Mouse (Mus musculus): ENCODE data around the gene Igf2bp3.
A peak's percentile ranks its signal among the peaks of the same experiment; 100 is the strongest.

The Igf2bp3 gene

GRCm38 (mm10) chr6:49057053-49058021 is 157.4 kb downstream of the Igf2bp3 start:
- peak; percentile 80 for DNase-seq

DNA sequence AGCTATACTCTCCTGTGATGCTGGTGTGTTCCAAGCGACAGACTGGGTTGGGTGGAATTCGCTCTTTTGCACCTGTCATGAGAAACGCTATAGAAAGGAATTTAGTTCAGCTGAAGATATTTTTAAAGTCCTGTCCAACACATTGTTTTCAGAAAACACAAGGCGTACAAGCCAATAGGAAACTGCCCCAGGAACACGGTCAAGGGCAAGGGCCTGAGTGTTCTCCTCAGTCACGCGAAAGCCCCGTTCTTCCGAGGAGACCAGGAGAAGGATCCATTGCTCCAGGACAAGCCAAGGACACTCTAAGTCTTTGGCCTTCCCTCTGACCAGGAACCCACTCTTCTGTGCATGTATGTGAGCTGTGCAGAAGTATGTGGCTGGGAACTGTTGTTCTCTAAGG is 158.7 kb downstream of the Igf2bp3 start:
- DNase-seq = no peak

DNA sequence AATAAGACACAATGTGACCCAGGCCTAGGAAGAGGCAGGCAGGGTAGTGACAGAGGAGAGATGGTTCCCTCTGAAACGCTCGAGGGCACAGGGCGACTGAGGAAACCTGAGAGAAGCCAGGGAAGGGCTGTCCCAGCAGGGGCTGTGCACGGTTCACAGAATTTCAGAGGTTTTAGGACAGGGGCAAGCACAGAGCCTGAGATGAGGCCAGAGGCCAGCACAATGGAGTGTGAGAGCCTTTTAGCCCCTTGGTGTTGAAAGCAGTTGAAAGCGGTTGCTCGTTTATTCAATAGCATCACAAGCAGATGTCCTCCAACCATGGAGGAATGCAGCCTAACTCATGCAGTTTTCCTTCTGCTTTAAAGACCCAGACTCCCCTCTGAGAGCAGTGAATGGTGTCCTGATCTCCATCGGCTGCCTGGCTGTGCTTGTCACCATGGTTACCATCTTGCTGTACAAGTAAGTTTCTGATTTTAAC is 159.5 kb downstream of the Igf2bp3 start:
- no peak for DNase-seq

- DNase-seq = no peak
Observed at GRCm38 (mm10) chr6:49052191-49052590, 162.6 kb downstream of the Igf2bp3 start.

- DNase-seq = no peak
Observed at GRCm38 (mm10) chr6:49050677-49051410, 163.9 kb downstream of the Igf2bp3 start.

DNA sequence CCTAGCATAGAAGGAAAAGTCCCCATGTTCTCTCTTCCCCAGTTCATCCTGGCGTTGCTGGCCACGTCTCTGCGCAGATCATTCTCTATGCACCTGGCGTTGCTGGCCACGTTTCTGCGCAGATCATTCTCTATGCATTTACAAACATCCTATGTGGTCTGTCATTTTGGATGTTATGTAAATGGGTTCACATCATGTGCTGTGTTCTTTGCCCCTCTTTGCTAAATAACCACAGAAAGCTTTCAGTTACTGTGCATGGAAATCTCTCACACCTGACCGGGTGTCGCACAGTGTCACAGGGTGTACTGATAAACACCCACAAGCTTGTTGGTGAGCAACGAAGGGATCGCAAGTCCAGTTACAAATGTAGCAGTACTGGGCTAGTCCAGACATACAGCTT is 166.4 kb downstream of the Igf2bp3 start:
- no peak for DNase-seq

- no peak for DNase-seq
Observed at GRCm38 (mm10) chr6:49047848-49048247, 166.9 kb downstream of the Igf2bp3 start.

GRCm38 (mm10) chr6:49046976-49047375 is 167.8 kb downstream of the Igf2bp3 start:
- no peak for DNase-seq

- DNase-seq = no peak
Observed at GRCm38 (mm10) chr6:49046502-49046901, 168.3 kb downstream of the Igf2bp3 start.

DNA sequence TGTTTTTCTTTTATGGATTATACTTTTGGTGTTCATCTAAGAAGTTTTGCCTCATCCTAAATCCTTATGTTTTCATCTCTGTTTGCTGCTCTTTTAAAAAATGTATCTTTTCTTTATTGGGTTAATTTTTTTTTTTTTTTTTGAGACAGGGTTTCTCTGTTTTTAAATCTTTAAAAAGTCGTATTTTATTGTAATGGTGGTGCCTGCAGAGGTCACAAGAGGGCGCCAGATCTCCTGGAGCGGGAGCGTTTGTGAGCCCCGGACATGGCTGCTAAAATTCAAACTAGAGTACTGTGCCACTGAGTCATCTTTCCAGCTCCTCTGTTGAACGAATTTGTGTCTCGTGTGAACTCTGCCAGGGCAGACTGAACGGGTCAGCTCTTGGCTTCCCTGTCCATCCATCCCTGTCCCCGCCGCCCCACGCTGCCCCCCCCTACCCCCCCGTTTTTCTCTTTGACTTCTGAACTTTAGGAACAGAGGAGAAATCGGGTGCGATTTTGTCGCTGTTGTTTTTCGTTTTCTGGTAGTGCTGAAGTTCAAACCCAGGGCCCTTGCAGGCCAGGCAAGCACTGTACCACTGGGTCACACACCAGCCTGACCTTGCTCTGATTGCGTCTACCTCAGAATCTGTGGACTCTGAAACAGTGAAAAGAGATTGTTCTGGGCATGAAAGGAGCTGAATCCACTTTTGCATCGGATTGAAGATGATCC is 175.1 kb downstream of the Igf2bp3 start:
- peak; percentile 70 for DNase-seq

- no peak for DNase-seq
Observed at GRCm38 (mm10) chr6:49037268-49037662, 177.5 kb downstream of the Igf2bp3 start.

GRCm38 (mm10) chr6:49036275-49037267 is 178.2 kb downstream of the Igf2bp3 start, which contains the start of gene Gpnmb:
TSS of gene Gpnmb (plus strand) at chr6:49036546.
- DNase-seq = peak; percentile 37
